Mouse (Mus musculus): ENCODE measurements around the gene Rab3a. TPM values are rescaled to one million over a fixed set of nuclear protein-coding genes. Genes with fewer than 3 reads are reported as not detected.

The Rab3a gene
- polyA plus RNA-seq, 1 experiment from 2014 or later, result 3.2 TPM

GRCm38 (mm10) chr8:70768956-70769355, 14.5 kb downstream of the Rab3a start:
- Histone ChIP-seq H3K4me1 (ENCODE audit: insufficient read depth) (peaks cover 51% of the 10 kb centered on the region), H3K36me3 (replicated peaks; ENCODE audit: insufficient read depth, low read length) (peaks cover 26% of the 10 kb centered on the region), H3K27ac (ENCODE audit: low read depth) (peak overlapping the region; percentile 66), H3K4me3 (ENCODE audit: low read depth, low read length) (no peak overlapping the region), H3K9ac (replicated peaks) (no peak overlapping the region), H3K27me3 (ENCODE audit: insufficient read depth, low read length) (no peaks in the 10 kb centered on the region), H3K4me2 (ENCODE audit: low read depth, low read length) (no peak overlapping the region), H3K9me3 (ENCODE audit: low read length) (no peaks in the 10 kb centered on the region)
- TF ChIP-seq CTCF (IDR thresholded peaks at IDR 0.05; ENCODE audit: low read depth) (no peak), EP300 (IDR thresholded peaks at IDR 0.05; ENCODE audit: low read depth) (no peak)
- WGBS (ENCODE audit: insufficient replicate concordance), result 80% methylated on average over 16 of the region's 16 CpGs
- ATAC-seq (no peak), DNase-seq (no peak)

GRCm38 (mm10) chr8:70769359-70769758, 14.9 kb downstream of the Rab3a start:
- 0 out of 2 replicates have a peak overlapping the region, but pooled peaks have one; percentile 66 for H3K27ac ChIP-seq (ENCODE audit: low read depth)
- H3K4me3 ChIP-seq (ENCODE audit: low read depth, low read length), result no peak overlapping the region
- no peak overlapping the region for H3K4me2 ChIP-seq (ENCODE audit: low read depth, low read length)
- no peak overlapping the region for H3K9ac ChIP-seq (replicated peaks)
- no peaks in the 10 kb centered on the region for H3K27me3 ChIP-seq (ENCODE audit: insufficient read depth, low read length)
- DNase-seq (peak; percentile 99), ATAC-seq (peak; percentile 81)
- peaks cover 26% of the 10 kb centered on the region for H3K36me3 ChIP-seq (replicated peaks; ENCODE audit: insufficient read depth, low read length)
- H3K4me1 ChIP-seq (ENCODE audit: insufficient read depth), result peaks cover 51% of the 10 kb centered on the region
- WGBS (ENCODE audit: insufficient replicate concordance), result 6% methylated on average over 24 of the region's 26 CpGs
- no peaks in the 10 kb centered on the region for H3K9me3 ChIP-seq (ENCODE audit: low read length)
- TF ChIP-seq EP300 (IDR thresholded peaks at IDR 0.05; ENCODE audit: low read depth) (no peak), CTCF (IDR thresholded peaks at IDR 0.05; ENCODE audit: low read depth) (peak; percentile 100)

- Histone ChIP-seq H3K27ac (ENCODE audit: low read depth) (no peak overlapping the region), H3K4me2 (ENCODE audit: low read depth, low read length) (no peak overlapping the region), H3K4me3 (ENCODE audit: low read depth, low read length) (no peak overlapping the region), H3K9me3 (ENCODE audit: low read length) (no peaks in the 10 kb centered on the region), H3K27me3 (ENCODE audit: insufficient read depth, low read length) (no peaks in the 10 kb centered on the region), H3K4me1 (ENCODE audit: insufficient read depth) (peaks cover 48% of the 10 kb centered on the region), H3K9ac (replicated peaks) (no peak overlapping the region), H3K36me3 (replicated peaks; ENCODE audit: insufficient read depth, low read length) (peaks cover 26% of the 10 kb centered on the region)
- ATAC-seq, result no peak
- WGBS (ENCODE audit: insufficient replicate concordance), result 58% methylated on average over 12 of the region's 12 CpGs
- DNase-seq, result no peak
- TF ChIP-seq EP300 (IDR thresholded peaks at IDR 0.05; ENCODE audit: low read depth), result no peak
- TF ChIP-seq CTCF (IDR thresholded peaks at IDR 0.05; ENCODE audit: low read depth), result no peak
Measured at GRCm38 (mm10) chr8:70769858-70770257, 15.4 kb downstream of the Rab3a start.

GRCm38 (mm10) chr8:70770748-70771147, 16.3 kb downstream of the Rab3a start:
- H3K9me3 ChIP-seq (ENCODE audit: low read length), result no peaks in the 10 kb centered on the region

GRCm38 (mm10) chr8:70771217-70771616, 16.7 kb downstream of the Rab3a start:
- 69% methylated on average over 7 of the region's 7 CpGs for WGBS (ENCODE audit: insufficient replicate concordance)
- DNase-seq (no peak), ATAC-seq (no peak)
- Histone ChIP-seq H3K27me3 (ENCODE audit: insufficient read depth, low read length) (no peaks in the 10 kb centered on the region), H3K4me3 (ENCODE audit: low read depth, low read length) (no peak overlapping the region), H3K9ac (replicated peaks) (no peak overlapping the region), H3K27ac (ENCODE audit: low read depth) (no peak overlapping the region), H3K9me3 (ENCODE audit: low read length) (no peaks in the 10 kb centered on the region), H3K4me1 (ENCODE audit: insufficient read depth) (peaks cover 50% of the 10 kb centered on the region), H3K36me3 (replicated peaks; ENCODE audit: insufficient read depth, low read length) (peaks cover 26% of the 10 kb centered on the region), H3K4me2 (ENCODE audit: low read depth, low read length) (no peak overlapping the region)
- TF ChIP-seq CTCF (IDR thresholded peaks at IDR 0.05; ENCODE audit: low read depth) (no peak), EP300 (IDR thresholded peaks at IDR 0.05; ENCODE audit: low read depth) (no peak)

More at GRCm38 (mm10) chr8:70770748-70771147, 16.3 kb downstream of the Rab3a start:
- DNase-seq (no peak), ATAC-seq (no peak)
- Histone ChIP-seq H3K27ac (ENCODE audit: low read depth) (no peak overlapping the region), H3K4me3 (ENCODE audit: low read depth, low read length) (no peak overlapping the region), H3K4me2 (ENCODE audit: low read depth, low read length) (no peak overlapping the region), H3K27me3 (ENCODE audit: insufficient read depth, low read length) (no peaks in the 10 kb centered on the region), H3K36me3 (replicated peaks; ENCODE audit: insufficient read depth, low read length) (peaks cover 26% of the 10 kb centered on the region), H3K4me1 (ENCODE audit: insufficient read depth) (peaks cover 50% of the 10 kb centered on the region), H3K9ac (replicated peaks) (no peak overlapping the region)
- TF ChIP-seq CTCF (IDR thresholded peaks at IDR 0.05; ENCODE audit: low read depth) (no peak), EP300 (IDR thresholded peaks at IDR 0.05; ENCODE audit: low read depth) (no peak)
- WGBS (ENCODE audit: insufficient replicate concordance), result 89% methylated on average over 13 of the region's 13 CpGs

GRCm38 (mm10) chr8:70772075-70772474, 17.6 kb downstream of the Rab3a start:
- 91% methylated on average over 13 of the region's 13 CpGs for WGBS (ENCODE audit: insufficient replicate concordance)
- H3K4me1 ChIP-seq (ENCODE audit: insufficient read depth), result peaks cover 43% of the 10 kb centered on the region
- no peak for ATAC-seq

GRCm38 (mm10) chr8:70772890-70773289, 18.4 kb downstream of the Rab3a start:
- no peak overlapping the region for H3K4me3 ChIP-seq (ENCODE audit: low read depth, low read length)
- H3K27me3 ChIP-seq (ENCODE audit: insufficient read depth, low read length), result no peaks in the 10 kb centered on the region
- no peak overlapping the region for H3K9ac ChIP-seq (replicated peaks)
- ATAC-seq (no peak), DNase-seq (no peak)
- no peaks in the 10 kb centered on the region for H3K9me3 ChIP-seq (ENCODE audit: low read length)
- TF ChIP-seq CTCF (IDR thresholded peaks at IDR 0.05; ENCODE audit: low read depth) (no peak), EP300 (IDR thresholded peaks at IDR 0.05; ENCODE audit: low read depth) (no peak)
- no peak overlapping the region for H3K4me2 ChIP-seq (ENCODE audit: low read depth, low read length)
- 87% methylated on average over 9 of the region's 9 CpGs for WGBS (ENCODE audit: insufficient replicate concordance)
- peaks cover 26% of the 10 kb centered on the region for H3K36me3 ChIP-seq (replicated peaks; ENCODE audit: insufficient read depth, low read length)
- H3K27ac ChIP-seq (ENCODE audit: low read depth), result no peak overlapping the region
- H3K4me1 ChIP-seq (ENCODE audit: insufficient read depth), result peaks cover 44% of the 10 kb centered on the region

More at GRCm38 (mm10) chr8:70772075-70772474, 17.6 kb downstream of the Rab3a start:
- H3K9ac ChIP-seq (replicated peaks), result no peak overlapping the region
- peaks cover 26% of the 10 kb centered on the region for H3K36me3 ChIP-seq (replicated peaks; ENCODE audit: insufficient read depth, low read length)
- H3K4me3 ChIP-seq (ENCODE audit: low read depth, low read length), result no peak overlapping the region
- no peaks in the 10 kb centered on the region for H3K9me3 ChIP-seq (ENCODE audit: low read length)
- DNase-seq, result no peak
- TF ChIP-seq CTCF (IDR thresholded peaks at IDR 0.05; ENCODE audit: low read depth) (no peak), EP300 (IDR thresholded peaks at IDR 0.05; ENCODE audit: low read depth) (no peak)
- no peak overlapping the region for H3K4me2 ChIP-seq (ENCODE audit: low read depth, low read length)
- H3K27ac ChIP-seq (ENCODE audit: low read depth), result no peak overlapping the region
- H3K27me3 ChIP-seq (ENCODE audit: insufficient read depth, low read length), result no peaks in the 10 kb centered on the region

Data from liver, postnatal 0 days (tissue).